7 mouse cellular contexts compared by ENCODE assay signal in the genomic region with DNA sequence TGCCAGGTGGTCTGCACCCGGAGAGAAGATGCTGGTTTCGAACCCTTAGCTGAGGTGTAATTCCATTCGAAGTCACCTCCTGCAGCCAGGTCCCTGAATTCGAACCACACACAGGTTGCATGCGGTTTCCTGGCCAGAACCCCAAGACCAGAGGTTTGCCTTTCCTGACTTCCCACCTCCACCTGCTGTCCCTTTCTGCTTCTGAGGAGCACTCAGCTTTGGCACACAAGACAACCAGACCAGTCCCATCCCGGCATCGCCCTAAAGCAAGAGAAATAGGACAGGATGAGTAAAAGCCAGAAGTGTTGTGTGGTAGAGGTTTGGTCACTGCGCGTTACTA. TPM values are rescaled to one million over a fixed set of nuclear protein-coding genes. Genes with fewer than 3 reads are reported as not detected.
DNase-seq lines count a peak whose midpoint lies in the region; ATAC-seq and TF ChIP-seq lines count a peak whose summit lies in the region.

No protein-coding gene starts in this region.

- 27% methylated on average over 9 of the region's 9 CpGs for WGBS in lung, embryonic 14.5 days
- 37% methylated on average over 9 of the region's 9 CpGs for WGBS in limb, embryonic 12.5 days

- H3K9ac ChIP-seq in lung, embryonic 14.5 days = peak overlapping the region; percentile 73
- H3K9ac ChIP-seq in limb, embryonic 12.5 days (replicated peaks) = peak overlapping the region; percentile 71

- H3K27me3 ChIP-seq in lung, embryonic 14.5 days (ENCODE audit: insufficient read depth, low read length) = no peaks in the 10 kb centered on the region
- H3K27me3 ChIP-seq in limb, embryonic 12.5 days = no peaks in the 10 kb centered on the region

- no peak for TF ChIP-seq POLR2A in embryonic fibroblast, embryonic 13.5 days (IDR thresholded peaks at IDR 0.05; ENCODE audit: low read depth, low read length)

- H3K4me2 ChIP-seq in lung, embryonic 14.5 days = peak overlapping the region; percentile 82
- peak overlapping the region; percentile 67 for H3K4me2 ChIP-seq in limb, embryonic 12.5 days

- peak overlapping the region; percentile 71 for H3K4me3 ChIP-seq in lung, embryonic 14.5 days (ENCODE audit: low read depth, low read length)
- H3K4me3 ChIP-seq in embryonic fibroblast, embryonic 13.5 days (ENCODE audit: insufficient read depth, low read length) = peak overlapping the region; percentile 96
- peak overlapping the region; percentile 71 for H3K4me3 ChIP-seq in limb, embryonic 12.5 days (replicated peaks)

- peak; percentile 25; the same call in 1 of the 2 replicates for ATAC-seq in lung, embryonic 14.5 days (ENCODE audit: insufficient read depth)
- 0 out of 2 replicates have a peak, but pooled peaks have one; percentile 8 for ATAC-seq in limb, embryonic 12.5 days (ENCODE audit: insufficient number of reproducible peaks, insufficient read depth, low FRiP score, low TSS enrichment, low read depth)

- no peaks in the 10 kb centered on the region for H3K36me3 ChIP-seq in lung, embryonic 14.5 days (ENCODE audit: insufficient read depth)
- no peaks in the 10 kb centered on the region for H3K36me3 ChIP-seq in limb, embryonic 12.5 days

- H3K9me3 ChIP-seq in lung, embryonic 14.5 days (ENCODE audit: low read depth, low read length) = no peaks in the 10 kb centered on the region
- H3K9me3 ChIP-seq in limb, embryonic 12.5 days = no peaks in the 10 kb centered on the region

- TF ChIP-seq CTCF in lung, embryonic 14.5 days (IDR thresholded peaks at IDR 0.05; ENCODE audit: low read depth) = no peak
- no peak for TF ChIP-seq CTCF in embryonic fibroblast, embryonic 13.5 days (IDR thresholded peaks at IDR 0.05; ENCODE audit: borderline replicate concordance, insufficient read depth, low read length)

- peak overlapping the region; percentile 75; the same call in 1 of the 2 replicates for H3K27ac ChIP-seq in lung, embryonic 14.5 days (ENCODE audit: low read depth)
- no peak overlapping the region for H3K27ac ChIP-seq in embryonic fibroblast, embryonic 13.5 days (ENCODE audit: insufficient read depth, low read length)
- peak overlapping the region; percentile 74 for H3K27ac ChIP-seq in limb, embryonic 12.5 days

- H3K4me1 ChIP-seq in lung, embryonic 14.5 days (ENCODE audit: insufficient read depth) = 0 out of 2 replicates have a peak, but pooled peaks cover 6% of the 10 kb centered on the region
- no peaks in the 10 kb centered on the region for H3K4me1 ChIP-seq in embryonic fibroblast, embryonic 13.5 days (ENCODE audit: control insufficient read depth, insufficient read depth, low read length)
- H3K4me1 ChIP-seq in limb, embryonic 12.5 days (replicated peaks) = peaks cover 3% of the 10 kb centered on the region

- no peak for DNase-seq in lung, embryonic 14.5 days
- no peak for DNase-seq in lung, postnatal 36 days
- DNase-seq in skeletal muscle tissue, adult 2 months (ENCODE audit: low read depth, low spot score) = peak; percentile 9
- no peak for DNase-seq in embryo, embryonic 10 days (ENCODE audit: low spot score)
- DNase-seq in frontal cortex, postnatal 14 days (ENCODE audit: low spot score in 2 of 2) = no peak

RNA-seq across cellular contexts. Expression of a gene that starts 0.5 kb away (rescaled TPM):
- 41.5 and 50.1 TPM in 2 replicates for polyA plus RNA-seq in lung, embryonic 14.5 days (2014; fragmentation: Nextera tagmentation; extraction: Ambion mirVana)
- 78.7 and 88.9 TPM in 2 replicates for polyA plus RNA-seq in embryonic fibroblast, embryonic 13.5 days (2011; ENCODE audit: insufficient read length, low read depth, missing spikeins)
- 25.9 and 33.0 TPM in 2 replicates for polyA plus RNA-seq in limb, embryonic 12.5 days (2016; fragmentation: Nextera tagmentation; extraction: Ambion mirVana)
